ENCODE assay signal across 14 mouse cellular contexts in genomic region chr11:77917166-77917565, GRCm38 (mm10). TPM values are rescaled to one million over a fixed set of nuclear protein-coding genes. Genes with fewer than 3 reads are reported as not detected.
A peak's percentile ranks its signal among the peaks of the same experiment; 100 is the strongest.
DNase-seq lines count a peak whose midpoint lies in the region; ATAC-seq and TF ChIP-seq lines count a peak whose summit lies in the region.
"Had no signal": no experiment of that assay in that cellular context is flagged by ENCODE, and none has a peak within 500 bp of the region (broad histone marks: within the 10 kb centered on the region; RNA-seq: fewer than 3 reads in every experiment).

No protein-coding gene starts in this region.

- no peaks in the 10 kb centered on the region for H3K36me3 ChIP-seq in hindbrain, embryonic 11.5 days (ENCODE audit: control insufficient read depth, insufficient read depth, low read length)
- no peaks in the 10 kb centered on the region for H3K36me3 ChIP-seq in hindbrain, postnatal 0 days (ENCODE audit: insufficient read depth, low read length)
- H3K36me3 ChIP-seq in embryonic facial prominence, embryonic 10.5 days (replicated peaks): no peaks in the 10 kb centered on the region
- H3K36me3 ChIP-seq: G1E; liver, embryonic 15.5 days had no signal

- DNase-seq in hindbrain, embryonic 11.5 days (ENCODE audit: low spot score): no peak
- no peak for DNase-seq in hindbrain, postnatal 0 days (ENCODE audit: low spot score)
- peak; percentile 80 for DNase-seq in ZHBTc4 (ENCODE audit: low read depth, low spot score)
- peak; percentile 87 for DNase-seq in embryonic facial prominence, embryonic 10.5 days (ENCODE audit: low spot score)
- DNase-seq in kidney, postnatal 36 days: peak; percentile 77 to 82
- no peak for DNase-seq in thymus, postnatal 25 days
- DNase-seq in layer of hippocampus, postnatal 14 days (ENCODE audit: low spot score in 2 of 2): no peak
- DNase-seq: adrenal gland, postnatal 14 days; thymus, adult 2 months had no signal

- H3K4me3 ChIP-seq in hindbrain, embryonic 11.5 days (ENCODE audit: low read depth, low read length): no peak overlapping the region
- no peak overlapping the region for H3K4me3 ChIP-seq in hindbrain, postnatal 0 days (ENCODE audit: low read length)
- H3K4me3 ChIP-seq in embryonic facial prominence, embryonic 10.5 days: peak overlapping the region; percentile 30; the same call in 1 of the 2 replicates
- H3K4me3 ChIP-seq: liver, embryonic 15.5 days had no signal

- no peak for ATAC-seq in hindbrain, embryonic 11.5 days (ENCODE audit: low FRiP score)
- ATAC-seq in hindbrain, postnatal 0 days: no peak
- ATAC-seq in granulocyte monocyte progenitor cell, adult 5-6 weeks (replicated peaks; ENCODE audit: poor library complexity, severe bottlenecking): no peak

- H3K9ac ChIP-seq in hindbrain, embryonic 11.5 days (ENCODE audit: low read depth, low read length): no peak overlapping the region
- H3K9ac ChIP-seq in hindbrain, postnatal 0 days (replicated peaks; ENCODE audit: low read length): no peak overlapping the region
- H3K9ac ChIP-seq: liver, embryonic 15.5 days had no signal

- TF ChIP-seq CTCF in hindbrain, postnatal 0 days (IDR thresholded peaks at IDR 0.05; ENCODE audit: low read depth): no peak

- 56% methylated on average over 10 of the region's 10 CpGs for WGBS in hindbrain, embryonic 11.5 days
- WGBS in hindbrain, postnatal 0 days: 50% methylated on average over 10 of the region's 10 CpGs
- 26% methylated on average over 10 of the region's 10 CpGs for WGBS in embryonic facial prominence, embryonic 10.5 days

- H3K4me1 ChIP-seq in hindbrain, embryonic 11.5 days (replicated peaks; ENCODE audit: control insufficient read depth, insufficient read depth, low read length): peaks cover 8% of the 10 kb centered on the region
- H3K4me1 ChIP-seq in hindbrain, postnatal 0 days (ENCODE audit: insufficient read depth, low read length): no peaks in the 10 kb centered on the region
- H3K4me1 ChIP-seq in embryonic facial prominence, embryonic 10.5 days: peaks cover 47% of the 10 kb centered on the region
- H3K4me1 ChIP-seq: liver, embryonic 15.5 days had no signal

- no peaks in the 10 kb centered on the region for H3K9me3 ChIP-seq in hindbrain, embryonic 11.5 days (ENCODE audit: control insufficient read depth, low read length)
- no peaks in the 10 kb centered on the region for H3K9me3 ChIP-seq in hindbrain, postnatal 0 days (ENCODE audit: low read length)
- H3K9me3 ChIP-seq in embryonic facial prominence, embryonic 10.5 days: no peaks in the 10 kb centered on the region
- H3K9me3 ChIP-seq: G1E; liver, embryonic 15.5 days had no signal

- peaks cover 37% of the 10 kb centered on the region for H3K27me3 ChIP-seq in hindbrain, embryonic 11.5 days (ENCODE audit: control insufficient read depth, insufficient read depth, low read length)
- H3K27me3 ChIP-seq in hindbrain, postnatal 0 days (ENCODE audit: insufficient read depth, low read length): peaks cover 7% of the 10 kb centered on the region; the same call in 1 of the 2 replicates
- H3K27me3 ChIP-seq in embryonic facial prominence, embryonic 10.5 days (replicated peaks; ENCODE audit: low read depth, poor library complexity, severe bottlenecking): peaks cover 82% of the 10 kb centered on the region

- 0 out of 2 replicates have a peak overlapping the region, but pooled peaks have one; percentile 36 for H3K27ac ChIP-seq in hindbrain, embryonic 11.5 days (ENCODE audit: low read depth, low read length)
- no peak overlapping the region for H3K27ac ChIP-seq in hindbrain, postnatal 0 days
- peak overlapping the region; percentile 55; the same call in 1 of the 2 replicates for H3K27ac ChIP-seq in embryonic facial prominence, embryonic 10.5 days (replicated peaks)
- H3K27ac ChIP-seq: liver, embryonic 15.5 days had no signal

- H3K4me2 ChIP-seq in hindbrain, embryonic 11.5 days (replicated peaks; ENCODE audit: low read depth, low read length): no peak overlapping the region
- H3K4me2 ChIP-seq in hindbrain, postnatal 0 days (ENCODE audit: low read depth, low read length): no peak overlapping the region
- H3K4me2 ChIP-seq: liver, embryonic 15.5 days had no signal

RNA-seq across cellular contexts. Expression of gene Sez6, which starts 13.4 kb away (rescaled TPM):
- polyA plus RNA-seq in hindbrain, embryonic 11.5 days (2014; fragmentation: Nextera tagmentation; extraction: Ambion mirVana): 13.3 TPM in 2 replicates
- 175 and 177 TPM in 2 replicates for total RNA-seq in hindbrain, postnatal 0 days (2014; rRNA removed)
- polyA plus RNA-seq in hindbrain, postnatal 0 days (2015; fragmentation: Nextera tagmentation; extraction: Ambion mirVana): 113 and 127 TPM in 2 replicates
- polyA plus RNA-seq in embryonic facial prominence, embryonic 10.5 days (2016; fragmentation: Nextera tagmentation; extraction: Ambion mirVana): 2.3 and 2.5 TPM in 2 replicates
- total RNA-seq in layer of hippocampus, postnatal 14 days (2021): 100 to 1,000 TPM; 162 to 163 TPM
- total RNA-seq in granulocyte monocyte progenitor cell, adult 5-6 weeks (2014; fragmentation: Nextera tagmentation): not detected in 2 replicates
- not detected in 2 replicates for total RNA-seq in granulocyte monocyte progenitor cell, adult 5-6 weeks (2017)
- total RNA-seq: hematopoietic stem cell, adult 5-6 weeks had no signal

RNA-seq across cellular contexts. Expression of gene Pipox, which starts 23.3 kb away (rescaled TPM):
- polyA plus RNA-seq in hindbrain, embryonic 11.5 days (2014; fragmentation: Nextera tagmentation; extraction: Ambion mirVana): 7.6 and 8.6 TPM in 2 replicates
- total RNA-seq in hindbrain, postnatal 0 days (2014; rRNA removed): 2.8 and 6.8 TPM in 2 replicates
- polyA plus RNA-seq in hindbrain, postnatal 0 days (2015; fragmentation: Nextera tagmentation; extraction: Ambion mirVana): 4.4 and 4.6 TPM in 2 replicates
- 2.1 and 2.7 TPM in 2 replicates for polyA plus RNA-seq in embryonic facial prominence, embryonic 10.5 days (2016; fragmentation: Nextera tagmentation; extraction: Ambion mirVana)
- 1 to 10 TPM in 1 of 2 experiments, under 1 TPM in 1; 0.88 to 1.4 TPM for total RNA-seq in layer of hippocampus, postnatal 14 days (2021)
- total RNA-seq in granulocyte monocyte progenitor cell, adult 5-6 weeks (2014; fragmentation: Nextera tagmentation): not detected in 2 replicates
- total RNA-seq in granulocyte monocyte progenitor cell, adult 5-6 weeks (2017): 0.39 and 0.77 TPM in 2 replicates
- total RNA-seq: G1E; gastrocnemius, adult 8-10 months; hematopoietic stem cell, adult 5-6 weeks had no signal
- polyA plus RNA-seq: G1E had no signal

Comparison
In these comparisons a context has a peak if more than half of its experiments do, and no peak if none do; other contexts are left out.
1. DNase-seq: peak in ZHBTc4 (single experiment), embryonic facial prominence, embryonic 10.5 days (single experiment) and kidney, postnatal 36 days (2 of 2); none in hindbrain, embryonic 11.5 days (single experiment), hindbrain, postnatal 0 days (single experiment), thymus, postnatal 25 days (single experiment) and layer of hippocampus, postnatal 14 days (0 of 2).
2. RNA of gene Sez6, which starts 13.4 kb away (total RNA-seq): 175 to 177 TPM in hindbrain, postnatal 0 days and 162 to 163 TPM in layer of hippocampus, postnatal 14 days; not detected in granulocyte monocyte progenitor cell, adult 5-6 weeks; every median in the first group is over 100 times any median in the second.